Mouse (Mus musculus) MEL (cell line): ENCODE data around the gene Bmp8b. TPM values are rescaled to one million over a fixed set of nuclear protein-coding genes. Genes with fewer than 3 reads are reported as not detected.
"Not testable (repeated sequence)": the region's sequence is repeated elsewhere in the genome, so short reads cannot be mapped to it uniquely, and the experiment has no call there.

Experiments used
- DNase-seq: peaks from one replicate; pipeline ENCODE4 v3.0.0; 2011; ENCODE audit warnings: low read depth, low spot score
- H3K27ac ChIP-seq: 2 replicates; pipeline ENCODE4 v1.5.1; 2012; ENCODE audit warnings: low read depth, mild to moderate bottlenecking, control low read depth, low read length, moderate library complexity; ENCODE audit not compliant: control insufficient read depth
- H3K27me3 ChIP-seq, 2 experiments: fragments of 150-350 bp in 1 of 2; sonication (generic) in 1 of 2; 2 replicates each; pipeline ENCODE4 v1.6.1; 2012; ENCODE audit warnings: low read length in 2 of 2, mild to moderate bottlenecking in 2 of 2, improper control_type of control experiment in 1 of 2, moderate library complexity in 1 of 2; ENCODE audit not compliant: insufficient read depth in 2 of 2, control insufficient read depth in 1 of 2
- H3K36me3 ChIP-seq, 2 experiments: 2 replicates each; pipeline ENCODE4 v1.6.1; 2012 to 2014; ENCODE audit warnings: low read length in 2 of 2, improper control_type of control experiment in 1 of 2, inconsistent platforms in 1 of 2, mild to moderate bottlenecking in 1 of 2; ENCODE audit not compliant: insufficient read depth in 2 of 2, control insufficient read depth in 1 of 2
- H3K4me1 ChIP-seq, 2 experiments: fragments of 150-350 bp in 1 of 2; sonication (generic) in 1 of 2; 2 replicates each; pipeline ENCODE4 v1.6.1; 2012; ENCODE audit warnings: low read length in 2 of 2, improper control_type of control experiment in 1 of 2, mild to moderate bottlenecking in 1 of 2; ENCODE audit not compliant: insufficient read depth in 2 of 2, control insufficient read depth in 1 of 2
- H3K4me3 ChIP-seq, 2 experiments: fragments of 150-350 bp in 1 of 2; sonication (generic) in 1 of 2; 2 replicates each; pipeline ENCODE4 v1.5.1; 2012; ENCODE audit warnings: low read depth in 2 of 2, low read length in 2 of 2, mild to moderate bottlenecking in 2 of 2, moderate library complexity in 2 of 2, control low read depth in 1 of 2, improper control_type of control experiment in 1 of 2; ENCODE audit not compliant: control insufficient read depth in 1 of 2, insufficient read depth in 1 of 2
- H3K79me2 ChIP-seq: 2 replicates; pipeline ENCODE4 v1.6.1; 2012; ENCODE audit warnings: mild to moderate bottlenecking, low read length, moderate library complexity; ENCODE audit not compliant: control insufficient read depth, poor library complexity, insufficient read depth
- H3K9ac ChIP-seq: 2 replicates; pipeline ENCODE4 v1.6.1; 2012; ENCODE audit warnings: low read depth, mild to moderate bottlenecking, control low read depth, low read length, moderate library complexity; ENCODE audit not compliant: control insufficient read depth, poor library complexity, severe bottlenecking
- H3K9me3 ChIP-seq: fragments of 150-350 bp; sonication (generic); replicated peaks from 2 replicates; pipeline ENCODE4 v1.6.1; 2012; ENCODE audit warnings: mild to moderate bottlenecking, low read length, improper control_type of control experiment, moderate library complexity; ENCODE audit not compliant: insufficient read depth
- BHLHE40 ChIP-seq: IDR thresholded peaks from 2 replicates; pipeline ENCODE4 v1.6.1; 2012; ENCODE audit warnings: low read depth, mild to moderate bottlenecking, inconsistent platforms, low read length, improper control_type of control experiment, borderline replicate concordance
- CHD2 ChIP-seq: IDR thresholded peaks from 2 replicates; pipeline ENCODE4 v1.6.1; 2011; ENCODE audit warnings: low read length, improper control_type of control experiment
- E2F4 ChIP-seq: IDR thresholded peaks from 2 replicates; pipeline ENCODE4 v1.6.1; 2011; ENCODE audit warnings: low read depth, low read length, improper control_type of control experiment, borderline replicate concordance
- ELF1 ChIP-seq: IDR thresholded peaks from 2 replicates; pipeline ENCODE4 v1.6.1; 2014; ENCODE audit warnings: low read depth, mild to moderate bottlenecking, inconsistent platforms, low read length, improper control_type of control experiment, moderate library complexity
- ETS1 ChIP-seq: IDR thresholded peaks from 2 replicates; pipeline ENCODE4 v1.6.1; 2012; ENCODE audit warnings: low read depth, mild to moderate bottlenecking, inconsistent platforms, low read length, improper control_type of control experiment, moderate library complexity
- GATA1 ChIP-seq: IDR thresholded peaks from 2 replicates; pipeline ENCODE4 v1.6.1; 2011; ENCODE audit warnings: low read depth, low read length, improper control_type of control experiment
- HCFC1 ChIP-seq: IDR thresholded peaks from 2 replicates; pipeline ENCODE4 v1.6.1; 2012; ENCODE audit warnings: low read depth, mild to moderate bottlenecking, inconsistent platforms, low read length, improper control_type of control experiment, moderate library complexity
- KAT2A ChIP-seq: conservative IDR thresholded peaks from 2 replicates; pipeline ENCODE4 v1.6.1; 2012; ENCODE audit warnings: low read depth, low read length, improper control_type of control experiment, inconsistent platforms
- MAX ChIP-seq: IDR thresholded peaks from 2 replicates; pipeline ENCODE4 v1.6.1; 2011; ENCODE audit warnings: low read length, improper control_type of control experiment
- MAZ ChIP-seq: IDR thresholded peaks from 2 replicates; pipeline ENCODE4 v1.6.1; 2012; ENCODE audit warnings: low read depth, mild to moderate bottlenecking, inconsistent platforms, low read length, improper control_type of control experiment
- NELFE ChIP-seq: IDR thresholded peaks from 2 replicates; pipeline ENCODE4 v1.6.1; 2011; ENCODE audit warnings: low read depth, low read length, improper control_type of control experiment
- POLR2A ChIP-seq, 2 experiments: IDR thresholded peaks; 2 replicates each; pipeline ENCODE4 v1.6.1; 2011 to 2012; ENCODE audit warnings: low read length in 2 of 2, mild to moderate bottlenecking in 2 of 2, control low read depth in 1 of 2, improper control_type of control experiment in 1 of 2, low read depth in 1 of 2, moderate library complexity in 1 of 2; ENCODE audit not compliant: control insufficient read depth in 1 of 2, insufficient read depth in 1 of 2, poor library complexity in 1 of 2
- POLR2AphosphoS2 ChIP-seq: IDR thresholded peaks from 2 replicates; pipeline ENCODE4 v1.6.1; 2011; ENCODE audit warnings: low read length, improper control_type of control experiment
- POLR2AphosphoS5 ChIP-seq: IDR thresholded peaks from 2 replicates; pipeline ENCODE4 v1.6.1; 2012; ENCODE audit warnings: low read depth, borderline replicate concordance, mild to moderate bottlenecking, inconsistent platforms, low read length, moderate library complexity, mixed read lengths
- RAD21 ChIP-seq: IDR thresholded peaks from 2 replicates; pipeline ENCODE4 v1.6.1; 2011; ENCODE audit warnings: mild to moderate bottlenecking, low read depth, low read length, improper control_type of control experiment
- RCOR1 ChIP-seq: IDR thresholded peaks from 2 replicates; pipeline ENCODE4 v1.6.1; 2012; ENCODE audit warnings: low read depth, mild to moderate bottlenecking, inconsistent platforms, low read length, improper control_type of control experiment
- TAL1 ChIP-seq: IDR thresholded peaks from 2 replicates; pipeline ENCODE4 v1.6.1; 2012; ENCODE audit warnings: mild to moderate bottlenecking, inconsistent platforms, low read length, moderate library complexity, mixed read lengths
- TBP ChIP-seq: IDR thresholded peaks from 2 replicates; pipeline ENCODE4 v1.8.0; 2011; ENCODE audit warnings: low read depth, low read length, improper control_type of control experiment
- TCF12 ChIP-seq: IDR thresholded peaks from 2 replicates; pipeline ENCODE4 v1.6.1; 2014; ENCODE audit warnings: low read depth, mild to moderate bottlenecking, inconsistent platforms, low read length, improper control_type of control experiment, moderate library complexity
- UBTF ChIP-seq: IDR thresholded peaks from 2 replicates; pipeline ENCODE4 v1.6.1; 2012; ENCODE audit warnings: low read depth, mild to moderate bottlenecking, inconsistent platforms, low read length, improper control_type of control experiment, moderate library complexity, borderline replicate concordance; ENCODE audit not compliant: insufficient read depth
- USF1 ChIP-seq: IDR thresholded peaks from 2 replicates; pipeline ENCODE4 v1.6.1; 2014; ENCODE audit warnings: low read depth, mild to moderate bottlenecking, inconsistent platforms, low read length, improper control_type of control experiment, moderate library complexity
- USF2 ChIP-seq, 2 experiments: IDR thresholded peaks; 2 replicates each; pipeline ENCODE4 v1.6.1; 2011 to 2012; ENCODE audit warnings: improper control_type of control experiment in 2 of 2, low read length in 2 of 2, borderline replicate concordance in 1 of 2, inconsistent platforms in 1 of 2, low read depth in 1 of 2, mild to moderate bottlenecking in 1 of 2; ENCODE audit not compliant: insufficient read depth in 1 of 2
- ZKSCAN1 ChIP-seq: IDR thresholded peaks from 2 replicates; pipeline ENCODE4 v1.6.1; 2012; ENCODE audit warnings: low read depth, mild to moderate bottlenecking, inconsistent platforms, low read length, improper control_type of control experiment, moderate library complexity
- ZNF384 ChIP-seq: IDR thresholded peaks from 2 replicates; pipeline ENCODE4 v1.6.1; 2012; ENCODE audit warnings: low read depth, mild to moderate bottlenecking, inconsistent platforms, low read length, improper control_type of control experiment
- polyA plus RNA-seq, 2 experiments: library from polyadenylated mRNA; stranded (reverse) in 1 of 2; unstranded in 1 of 2; fragments of >175 nt in 1 of 2; fragments of >200 nt in 1 of 2; gene quantifications; 2 replicates each; pipeline versions ENCODE4 v1.2.1 to v1.2.4; 2012; ENCODE audit warnings: low replicate concordance in 2 of 2, low read depth in 1 of 2; ENCODE audit not compliant: insufficient read length in 2 of 2, insufficient read depth in 1 of 2, missing spikeins in 1 of 2
- total RNA-seq: library from RNA; depleted of rRNA; stranded (reverse); fragments of 300-350 nt; gene quantifications from 2 replicates; pipeline ENCODE4 v1.2.3, GENCODE M21; 2012

Bmp8b gene
- total and polyA plus RNA-seq, 3 experiments = 0.06 to 0.08 TPM; not detected in 1

DNA sequence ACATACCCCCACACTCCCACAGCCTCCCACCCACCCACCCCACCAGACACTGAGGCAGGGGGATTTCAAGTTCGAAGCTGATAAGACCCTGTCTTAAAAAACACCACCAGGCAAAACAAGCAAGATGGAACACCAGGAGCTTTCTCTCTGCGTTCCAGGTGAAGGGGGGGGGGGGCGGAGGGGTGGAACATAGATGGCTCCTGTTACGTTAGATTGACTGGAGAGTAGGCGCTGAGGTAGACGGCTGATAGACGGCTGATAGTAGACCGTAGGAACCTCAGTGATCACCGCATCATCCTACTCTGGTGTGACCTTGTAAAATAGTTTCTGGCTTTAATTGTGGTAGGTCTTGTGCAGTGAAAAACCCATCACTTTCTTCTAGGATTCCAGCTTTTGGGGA lies 11.1 kb upstream of the Bmp8b start:
- no peak overlapping the region for H3K4me3 ChIP-seq
- H3K4me1 ChIP-seq = no peaks in the 10 kb centered on the region
- no peaks in the 10 kb centered on the region for H3K9me3 ChIP-seq
- no peak for TF ChIP-seq E2F4
- no peak for TF ChIP-seq HCFC1
- no peak for TF ChIP-seq POLR2A (IDR thresholded peaks at IDR 0.05; ENCODE audit: control insufficient read depth in 1 of 2, insufficient read depth in 1 of 2, low read depth in 1 of 2, low read length in 2 of 2, poor library complexity in 1 of 2)
- TF ChIP-seq GATA1 = no peak
- no peak for TF ChIP-seq NELFE
- TF ChIP-seq RAD21 = no peak
- TF ChIP-seq USF2 (IDR thresholded peaks at IDR 0.05; ENCODE audit: borderline replicate concordance in 1 of 2, insufficient read depth in 1 of 2, low read depth in 1 of 2, low read length in 2 of 2) = no peak
- TF ChIP-seq KAT2A = no peak
- no peak for TF ChIP-seq ZNF384
- no peak for TF ChIP-seq BHLHE40
- TF ChIP-seq POLR2AphosphoS2 = no peak
- TF ChIP-seq ZKSCAN1 = no peak
- TF ChIP-seq TCF12 = no peak
- no peak for TF ChIP-seq USF1
- TF ChIP-seq MAZ = no peak
- no peak for TF ChIP-seq MAX
- TF ChIP-seq RCOR1 = no peak
- TF ChIP-seq, all 39 proteins: peak for 0
- H3K27ac ChIP-seq = no peak overlapping the region
- H3K79me2 ChIP-seq = no peaks in the 10 kb centered on the region
- peaks cover 5 to 10% of the 10 kb centered on the region in 2 experiments for H3K27me3 ChIP-seq
- DNase-seq = no peak
- H3K9ac ChIP-seq = no peak overlapping the region
- no peaks in the 10 kb centered on the region for H3K36me3 ChIP-seq

GRCm38 (mm10) chr4:123105451-123105790 lies 456 bp downstream of the Bmp8b start:
- H3K9me3 ChIP-seq = no peaks in the 10 kb centered on the region
- no peak for TF ChIP-seq POLR2A (IDR thresholded peaks at IDR 0.05; ENCODE audit: control insufficient read depth in 1 of 2, insufficient read depth in 1 of 2, low read depth in 1 of 2, low read length in 2 of 2, poor library complexity in 1 of 2)
- no peak for TF ChIP-seq ETS1
- TF ChIP-seq MAZ = no peak
- no peak for TF ChIP-seq GATA1
- no peak for TF ChIP-seq ZNF384
- no peak for TF ChIP-seq TBP
- TF ChIP-seq RAD21 = no peak
- no peak for TF ChIP-seq NELFE
- TF ChIP-seq ELF1 = no peak
- TF ChIP-seq TAL1 = no peak
- TF ChIP-seq USF1 = no peak
- no peak for TF ChIP-seq POLR2AphosphoS5
- TF ChIP-seq CHD2 = no peak
- no peak for TF ChIP-seq UBTF
- no peak overlapping the region for H3K27ac ChIP-seq
- H3K27me3 ChIP-seq = peaks cover 0 to 2% of the 10 kb centered on the region in 2 experiments; a peak in 1 of 4 replicates
- no peaks in the 10 kb centered on the region for H3K36me3 ChIP-seq
- H3K4me3 ChIP-seq = no peak overlapping the region
- H3K79me2 ChIP-seq = no peaks in the 10 kb centered on the region
- no peak overlapping the region for H3K9ac ChIP-seq
- no peak for DNase-seq
- H3K4me1 ChIP-seq = no peaks in the 10 kb centered on the region

- H3K9me3 ChIP-seq, H3K27ac ChIP-seq, DNase-seq, H3K27me3 ChIP-seq, H3K9ac ChIP-seq, H3K36me3 ChIP-seq, H3K79me2 ChIP-seq, H3K4me3 ChIP-seq, H3K4me1 ChIP-seq: not testable (repeated sequence)
Measured at GRCm38 (mm10) chr4:123105929-123106328, 964 bp downstream of the Bmp8b start.
